Mouse (Mus musculus): ENCODE data around the gene Taf15.

DNA sequence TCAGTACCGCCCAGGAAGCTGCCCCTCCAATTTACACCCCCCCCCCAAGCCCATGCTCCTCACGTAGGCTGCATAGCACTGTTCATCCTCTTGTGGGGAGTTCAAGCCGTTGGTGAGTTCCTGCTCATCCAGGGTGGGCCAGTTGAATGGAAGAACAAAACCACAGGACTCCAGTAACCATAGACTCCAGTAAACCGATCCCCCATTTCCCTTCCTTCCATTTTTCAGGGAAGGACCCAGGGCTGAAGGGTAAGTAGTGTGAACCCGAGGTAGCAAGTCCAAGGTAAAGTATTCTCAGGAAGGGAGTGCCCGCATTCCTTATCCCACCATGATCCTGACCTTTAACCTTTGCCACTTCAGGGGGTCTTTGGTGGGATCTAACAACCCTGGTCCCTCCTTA is 45.5 kb downstream of the Taf15 start:
- TF ChIP-seq CTCF (IDR thresholded peaks at IDR 0.05; ENCODE audit: low read depth), result no peak
- TF ChIP-seq EP300 (optimal IDR thresholded peaks at IDR 0.05), result no peak
